Mouse (Mus musculus) gastrocnemius, postnatal 14 days (tissue): ENCODE measurements around the gene Zfp653. TPM values are rescaled to one million over a fixed set of nuclear protein-coding genes. Genes with fewer than 3 reads are reported as not detected.

Experiments used
- DNase-seq: peaks from one replicate; pipeline ENCODE4 v3.0.0; 2021; ENCODE audit warnings: mixed read lengths
- intact Hi-C: fragments of 180-260 bp; cut with DNase I; formaldehyde crosslinking; loops from one replicate; pipeline ENCODE4 v1.15.1; 2025; ENCODE audit warnings: low total_unique reads
- microRNA-seq, 2 experiments: library from miRNA; unstranded; fragments of <30 nt; microRNA quantifications; one replicate each; pipeline ENCODE4 v1.2.0; 2021
- total RNA-seq, 2 experiments: library from RNA; stranded (reverse); gene quantifications; 2 replicates each; pipeline ENCODE4 v1.2.3; 2021

The Zfp653 gene
- total RNA-seq, 2 experiments from 2014 or later = 2.6 to 3.2 TPM

- DNase-seq = no peak
Observed at GRCm38 (mm10) chr9:22047329-22047728, 23.8 kb downstream of the Zfp653 start.

GRCm38 (mm10) chr9:22041832-22042231 lies 29.3 kb downstream of the Zfp653 start:
- intact Hi-C loops = no loop called here

More at GRCm38 (mm10) chr9:22047329-22047728, 23.8 kb downstream of the Zfp653 start:
- intact Hi-C loops = no loop called here

DNA sequence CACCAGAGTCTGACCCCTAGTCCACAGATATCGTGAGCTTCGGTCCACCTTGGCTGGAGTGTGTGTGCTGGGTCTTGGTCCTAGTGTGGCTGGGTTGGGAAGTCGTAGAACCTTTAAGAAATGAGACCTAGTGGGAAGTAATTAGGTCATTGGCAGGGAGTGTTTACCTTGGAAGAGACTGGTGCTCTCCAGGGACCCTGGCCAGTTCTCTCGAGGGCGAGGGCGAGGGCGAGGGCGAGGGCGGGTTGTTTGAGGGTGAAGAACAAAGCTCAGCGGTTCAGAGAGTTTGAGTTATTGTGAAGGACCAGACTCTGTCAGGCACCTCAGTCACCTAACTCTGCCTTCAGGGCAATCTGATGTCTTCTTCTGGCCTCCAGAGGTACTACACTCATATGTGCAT lies 33.4 kb downstream of the Zfp653 start:
- intact Hi-C loops = no loop called here

More at GRCm38 (mm10) chr9:22041832-22042231, 29.3 kb downstream of the Zfp653 start:
- no peak for DNase-seq

GRCm38 (mm10) chr9:22035300-22036044 lies 35.7 kb downstream of the Zfp653 start:
- DNase-seq = no peak
- intact Hi-C loops = no loop called here

More for the DNA sequence above, 33.4 kb downstream of the Zfp653 start:
- DNase-seq = no peak

DNA sequence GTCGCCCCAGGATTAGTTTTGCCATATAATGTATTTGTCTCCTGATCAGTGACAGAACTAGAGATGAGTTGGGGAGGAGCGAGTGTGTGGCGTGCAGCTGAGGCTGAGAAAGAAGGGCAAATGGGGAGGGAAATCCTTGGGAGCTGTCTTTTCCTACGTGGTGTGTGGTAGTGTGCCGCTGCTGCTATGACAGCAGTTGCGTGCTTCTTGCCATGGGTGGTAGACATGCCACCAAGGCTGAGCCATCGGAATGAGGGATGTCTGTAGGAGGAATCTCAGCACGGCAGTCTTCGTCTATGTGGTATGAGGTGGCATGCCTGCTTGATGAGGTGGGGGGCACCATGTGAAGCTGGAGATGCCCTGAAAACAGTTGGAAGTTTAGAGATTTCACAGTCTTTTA lies 40.8 kb downstream of the Zfp653 start:
- intact Hi-C loops = no loop called here
- no peak for DNase-seq

DNA sequence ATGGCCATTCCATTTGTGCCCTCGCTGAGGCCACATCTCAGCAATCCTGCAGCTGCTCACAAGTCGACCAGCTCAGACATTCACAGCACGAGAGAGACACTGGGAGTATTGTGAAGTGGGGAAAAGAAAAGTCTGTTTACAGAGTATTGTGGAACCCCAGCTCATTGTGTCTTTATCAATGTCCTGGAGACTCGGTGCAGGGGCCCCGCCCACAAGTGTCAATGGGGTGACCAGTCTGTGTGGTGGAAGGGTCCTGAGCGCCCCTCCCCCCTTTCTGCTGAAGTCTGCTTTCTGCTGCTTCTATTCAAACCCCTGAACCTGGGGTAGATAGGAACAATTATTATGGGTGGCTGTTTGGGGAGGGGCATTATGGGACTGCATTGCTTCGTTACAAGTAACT lies 42.7 kb downstream of the Zfp653 start:
- intact Hi-C loops = no loop called here
- no peak for DNase-seq

GRCm38 (mm10) chr9:22024592-22024991 lies 46.6 kb downstream of the Zfp653 start:
- intact Hi-C loops = no loop called here
- DNase-seq = no peak

- no peak for DNase-seq
- intact Hi-C loops = loop anchor here (5.0 kb wide), 1 partner anchor 35 kb away; the partner anchor contains the start of gene Elavl3
Observed at GRCm38 (mm10) chr9:22017208-22017825, 53.9 kb downstream of the Zfp653 start.

- DNase-seq = no peak
- intact Hi-C loops = loop anchor here (5.0 kb wide), 1 partner anchor 36 kb away; the partner anchor contains the start of gene Elavl3
Observed at GRCm38 (mm10) chr9:22016245-22016644, 54.9 kb downstream of the Zfp653 start.

- intact Hi-C loops = no loop called here
- no peak for DNase-seq
Observed at GRCm38 (mm10) chr9:22012731-22013130, 58.4 kb downstream of the Zfp653 start.

DNA sequence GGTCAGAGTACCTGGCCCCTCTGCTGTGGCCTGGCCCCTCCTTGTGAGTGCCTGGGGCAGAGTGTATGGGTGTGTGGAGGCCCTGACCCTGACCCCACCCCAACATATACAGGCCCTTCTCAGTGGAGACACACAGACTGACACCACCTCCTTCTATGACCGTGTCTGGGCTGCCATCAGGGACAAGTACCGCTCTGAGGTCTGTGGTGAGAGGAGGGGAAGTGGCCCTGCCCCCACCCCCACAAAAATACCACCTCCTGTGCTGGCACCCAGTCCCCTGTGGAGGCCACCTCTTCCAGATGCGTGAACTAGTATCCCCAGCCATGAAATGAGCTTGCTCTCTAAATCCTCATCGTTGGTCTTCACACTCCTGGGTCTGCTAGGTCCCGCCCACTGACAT lies 60.1 kb downstream of the Zfp653 start:
- intact Hi-C loops = no loop called here
- DNase-seq = no peak

Small RNA genes within 50 kb of the gene (microRNA-seq; reads per million reads assigned to microRNA genes)
- 0 to 0.32 reads per million in 2 experiments for gene Mir7084

Other genes with a start within 250 kb of the Zfp653 start
- gene Angptl8, start 235.9 kb downstream of the Zfp653 start, total RNA-seq = not detected
- 10 to 100 TPM; 18.8 to 24.7 TPM for gene Dock6, start 218.7 kb downstream of the Zfp653 start, total RNA-seq
- 1 to 10 TPM; 4.1 to 6.6 TPM for gene Rab3d, start 153.2 kb downstream of the Zfp653 start, total RNA-seq
- gene Ccdc159, start 143.9 kb downstream of the Zfp653 start, total RNA-seq = under 1 TPM; 0.33 TPM
- gene Tmem205, start 143.8 kb downstream of the Zfp653 start, total RNA-seq = 10 to 100 TPM; 13.7 to 14.2 TPM
- 1 to 10 TPM; 1.4 TPM for gene Plppr2, start 134.3 kb downstream of the Zfp653 start, total RNA-seq
- 1 to 10 TPM; 2.7 to 3.6 TPM for gene Swsap1, start 115.6 kb downstream of the Zfp653 start, total RNA-seq
- gene Epor, start 107.9 kb downstream of the Zfp653 start, total RNA-seq = 1 to 10 TPM; 1.3 to 2.2 TPM
- under 1 TPM; 0.18 to 0.21 TPM for gene Rgl3, start 81.9 kb downstream of the Zfp653 start, total RNA-seq
- gene Ccdc151, start 68.7 kb downstream of the Zfp653 start, total RNA-seq = not detected
- 10 to 100 TPM; 28.6 to 29.8 TPM for gene Prkcsh, start 68.6 kb downstream of the Zfp653 start, total RNA-seq
- under 1 TPM; 0.14 to 0.73 TPM for gene Elavl3, start 19.4 kb downstream of the Zfp653 start, total RNA-seq
- not detected for gene Gm49318, start 117 bp downstream of the Zfp653 start, total RNA-seq
- gene Ecsit, start 14.1 kb upstream of the Zfp653 start, total RNA-seq = 10 to 100 TPM; 68.5 to 72.2 TPM
- 1 to 10 TPM; 1.7 to 7.9 TPM for gene Cnn1, start 27.8 kb upstream of the Zfp653 start, total RNA-seq
- gene Elof1, start 45.8 kb upstream of the Zfp653 start, total RNA-seq = 10 to 100 TPM; 30.1 to 32.7 TPM
- 1 to 10 TPM in 1 of 2 experiments, under 1 TPM in 1; 0.55 to 1.1 TPM for gene Acp5, start 64.3 kb upstream of the Zfp653 start, total RNA-seq
- gene Pigyl, start 85.5 kb upstream of the Zfp653 start, total RNA-seq = 10 to 100 TPM; 29.3 to 30.3 TPM
- not detected for gene Zfp872, start 116.7 kb upstream of the Zfp653 start, total RNA-seq
- 1 to 10 TPM; 7.8 TPM for gene Zfp809, start 154.3 kb upstream of the Zfp653 start, total RNA-seq
- gene Zfp599, start 188.5 kb upstream of the Zfp653 start, total RNA-seq = under 1 TPM in 1 of 2 experiments, not detected in 1; 0.08 TPM
- 1 to 10 TPM; 1.4 to 1.6 TPM for gene Zfp810, start 236.3 kb upstream of the Zfp653 start, total RNA-seq